Mouse (Mus musculus) G1E (cell line): ENCODE data around the gene Galm. TPM values are rescaled to one million over a fixed set of nuclear protein-coding genes. Genes with fewer than 3 reads are reported as not detected.
"Not testable (repeated sequence)": the region's sequence is repeated elsewhere in the genome, so short reads cannot be mapped to it uniquely, and the experiment has no call there.

Source experiments
- ATAC-seq: 2 replicates; pipeline ENCODE4 v1.8.0; 2016; ENCODE audit warnings: mild to moderate bottlenecking; ENCODE audit not compliant: insufficient number of reproducible peaks, poor library complexity, low FRiP score, severe bottlenecking; ENCODE audit errors: extremely low read depth
- DNase-seq: peaks from one replicate; pipeline ENCODE4 v3.0.0; 2012; ENCODE audit warnings: low spot score
- H3K27me3 ChIP-seq: 2 replicates; pipeline ENCODE4 v1.6.1; 2012; ENCODE audit warnings: mild to moderate bottlenecking, low read length, inconsistent platforms; ENCODE audit not compliant: insufficient read depth
- H3K36me3 ChIP-seq: replicated peaks from 2 replicates; pipeline ENCODE3; 2012; ENCODE audit warnings: mild to moderate bottlenecking, inconsistent platforms
- H3K4me1 ChIP-seq: 2 replicates; pipeline ENCODE4 v1.6.1; 2012; ENCODE audit warnings: low read depth, low read length, inconsistent platforms, mixed read lengths; ENCODE audit not compliant: insufficient read depth
- H3K4me3 ChIP-seq: 2 replicates; pipeline ENCODE4 v1.5.1; 2012; ENCODE audit warnings: low read depth, mild to moderate bottlenecking, inconsistent platforms, low read length, moderate library complexity, mixed read lengths
- H3K9me3 ChIP-seq: replicated peaks from 2 replicates; pipeline ENCODE4 v1.6.1; 2012; ENCODE audit warnings: inconsistent platforms
- CTCF ChIP-seq: IDR thresholded peaks from 2 replicates; pipeline ENCODE4 v1.5.1; 2012; ENCODE audit warnings: low read depth, low read length, inconsistent platforms, mixed read lengths
- GATA1 ChIP-seq: IDR thresholded peaks from 2 replicates; pipeline ENCODE4 v1.6.1; 2012; ENCODE audit warnings: borderline replicate concordance, low read length, inconsistent platforms, mixed read lengths
- GATA2 ChIP-seq: IDR thresholded peaks from 2 replicates; pipeline ENCODE4 v1.6.1; 2012; ENCODE audit warnings: low read depth, low read length, inconsistent platforms, borderline replicate concordance
- POLR2AphosphoS5 ChIP-seq: IDR thresholded peaks from 2 replicates; pipeline ENCODE4 v1.6.1; 2012; ENCODE audit warnings: low read depth, low read length, inconsistent platforms; ENCODE audit not compliant: insufficient replicate concordance
- TAL1 ChIP-seq: conservative IDR thresholded peaks from 2 replicates; pipeline ENCODE4 v1.6.1; 2012; ENCODE audit warnings: low read depth, low read length, inconsistent platforms, mixed read lengths
- polyA plus RNA-seq: library from polyadenylated mRNA; stranded (reverse); fragments of >175 nt; gene quantifications from 2 replicates; pipeline ENCODE4 v1.2.3, GENCODE M21; 2012
- total RNA-seq, 2 experiments: library from RNA; stranded (forward) in 1 of 2; stranded (reverse) in 1 of 2; fragments of 200-1000 nt in 1 of 2; fragments of >200 nt in 1 of 2; fragmentation: Nextera tagmentation in 1 of 2; gene quantifications; 2 replicates each; pipeline ENCODE4 v1.2.3; 2014 to 2017

Galm gene
- total and polyA plus RNA-seq, 3 experiments: not detected

DNA sequence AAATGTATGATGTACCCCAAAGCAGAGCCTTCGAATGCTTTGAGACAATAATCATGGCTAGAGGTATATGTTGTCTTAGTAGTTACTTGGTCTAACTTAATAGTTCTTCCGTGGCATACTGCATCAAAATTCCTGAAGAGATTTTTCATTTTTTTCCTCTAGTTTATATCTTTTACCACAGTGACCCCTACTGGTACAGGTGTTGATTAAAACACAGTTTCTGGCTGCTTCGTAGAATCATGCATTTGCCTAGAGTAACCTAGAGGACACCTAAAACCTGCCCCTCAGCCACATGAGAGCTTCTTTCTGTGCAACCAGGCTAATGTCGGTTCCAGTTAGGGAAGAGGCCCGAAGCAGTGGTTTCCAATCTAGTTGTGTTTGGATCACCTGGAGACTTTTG, 65.8 kb downstream of the Galm start:
- no peak for ATAC-seq
- no peak for DNase-seq
- H3K9me3 ChIP-seq: no peaks in the 10 kb centered on the region

DNA sequence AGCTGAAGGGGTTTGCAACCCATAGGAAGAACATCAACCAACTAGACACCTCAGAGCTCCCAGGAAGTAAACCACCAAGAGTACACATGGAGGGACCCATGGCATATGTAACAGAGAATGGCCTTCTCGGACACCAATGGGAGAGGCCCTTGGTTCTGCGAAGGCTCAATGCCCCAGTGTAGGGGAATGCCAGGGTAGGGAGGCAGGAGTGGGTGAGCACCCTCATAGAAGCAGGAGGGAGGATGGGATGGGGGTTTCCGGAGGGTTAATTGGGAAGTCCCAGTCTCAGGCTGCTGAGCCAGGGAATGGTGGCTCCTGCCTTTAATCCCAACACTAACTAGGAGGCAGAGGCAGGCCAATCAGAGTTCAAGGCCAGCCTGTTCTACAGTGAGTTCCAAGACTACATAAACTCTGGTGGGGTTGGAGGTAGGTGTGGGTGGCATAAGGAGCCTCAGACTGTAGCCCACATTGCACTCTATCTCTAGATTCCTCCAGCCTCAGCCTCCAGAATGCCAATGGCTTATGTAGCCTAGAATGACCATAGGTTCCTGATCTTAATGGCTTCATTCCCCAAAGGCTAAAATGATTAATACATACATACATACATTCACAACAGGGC, 72.0 kb downstream of the Galm start:
- TF ChIP-seq GATA2 (no peak), POLR2AphosphoS5 (0 out of 2 replicates have a peak, but pooled peaks have one; percentile 72)
- Histone ChIP-seq H3K9me3 (no peaks in the 10 kb centered on the region), H3K4me3 (no peak overlapping the region), H3K27me3 (no peaks in the 10 kb centered on the region), H3K4me1 (peaks cover 20% of the 10 kb centered on the region), H3K36me3 (peaks cover 81% of the 10 kb centered on the region)
- no peak for DNase-seq
- peak; percentile 18; the same call in 1 of the 2 replicates for ATAC-seq

More for the DNA sequence above, 65.8 kb downstream of the Galm start:
- no peak overlapping the region for H3K4me3 ChIP-seq
- H3K27me3 ChIP-seq: no peaks in the 10 kb centered on the region
- no peaks in the 10 kb centered on the region; the same call in 1 of the 2 replicates for H3K4me1 ChIP-seq
- TF ChIP-seq GATA2 (no peak), POLR2AphosphoS5 (no peak), GATA1 (no peak), CTCF (no peak), TAL1 (no peak)
- peaks cover 31% of the 10 kb centered on the region for H3K36me3 ChIP-seq

DNA sequence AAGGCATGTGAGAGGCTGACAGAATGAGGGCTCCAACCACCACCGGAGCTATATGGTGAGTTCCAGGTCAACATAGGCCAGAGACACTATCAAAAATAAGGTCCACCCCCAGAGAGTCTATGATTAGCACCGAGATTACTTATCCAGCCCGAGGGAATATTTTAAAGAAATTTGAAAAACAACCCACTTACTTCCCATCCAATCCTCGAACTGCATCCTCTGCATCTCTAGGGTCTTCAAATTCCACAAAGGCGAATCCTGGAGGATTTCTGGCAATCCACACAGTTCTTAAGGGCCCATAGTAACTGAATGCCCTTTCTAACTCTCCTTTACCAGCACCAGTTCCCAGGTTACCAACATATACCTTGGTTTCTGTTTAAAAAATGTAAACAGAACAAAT, 78.4 kb downstream of the Galm start:
- no peaks in the 10 kb centered on the region for H3K9me3 ChIP-seq
- no peak for TF ChIP-seq TAL1
- no peak for TF ChIP-seq GATA2
- no peak for TF ChIP-seq GATA1
- no peak for TF ChIP-seq POLR2AphosphoS5
- TF ChIP-seq CTCF: no peak
- H3K4me1 ChIP-seq: peaks cover 29% of the 10 kb centered on the region
- DNase-seq: no peak
- H3K27me3 ChIP-seq: no peaks in the 10 kb centered on the region
- peak overlapping the region; percentile 99 for H3K4me3 ChIP-seq
- ATAC-seq: no peak
- H3K36me3 ChIP-seq: peaks cover 53% of the 10 kb centered on the region

DNA sequence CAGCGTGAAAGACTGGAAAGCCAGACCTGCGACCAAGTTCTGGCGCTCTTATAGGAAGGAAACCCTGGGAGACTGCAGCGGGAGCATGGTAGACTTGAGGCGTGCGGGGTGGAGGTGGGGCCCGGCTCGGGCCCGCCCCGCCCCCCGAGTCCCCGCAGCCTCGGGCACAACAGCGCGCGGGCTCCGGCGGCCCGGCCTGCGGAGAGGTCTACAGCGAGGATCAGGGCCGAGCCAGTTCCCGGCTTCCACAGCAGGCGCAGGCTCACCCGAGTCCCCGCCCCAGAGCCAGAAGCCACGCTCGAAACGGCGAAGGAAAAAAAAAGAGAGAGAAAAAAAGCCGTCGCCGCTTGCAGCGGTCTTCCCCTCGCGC, 79.0 kb downstream of the Galm start:
- H3K27me3 ChIP-seq: no peaks in the 10 kb centered on the region
- peak overlapping the region; percentile 99 for H3K4me3 ChIP-seq
- DNase-seq: peak; percentile 49
- no peaks in the 10 kb centered on the region for H3K9me3 ChIP-seq
- peaks cover 48% of the 10 kb centered on the region for H3K36me3 ChIP-seq
- TF ChIP-seq TAL1: no peak
- no peak for TF ChIP-seq CTCF
- TF ChIP-seq GATA2: no peak
- TF ChIP-seq POLR2AphosphoS5: no peak
- no peak for TF ChIP-seq GATA1
- peaks cover 29% of the 10 kb centered on the region for H3K4me1 ChIP-seq
- no peak for ATAC-seq

DNA sequence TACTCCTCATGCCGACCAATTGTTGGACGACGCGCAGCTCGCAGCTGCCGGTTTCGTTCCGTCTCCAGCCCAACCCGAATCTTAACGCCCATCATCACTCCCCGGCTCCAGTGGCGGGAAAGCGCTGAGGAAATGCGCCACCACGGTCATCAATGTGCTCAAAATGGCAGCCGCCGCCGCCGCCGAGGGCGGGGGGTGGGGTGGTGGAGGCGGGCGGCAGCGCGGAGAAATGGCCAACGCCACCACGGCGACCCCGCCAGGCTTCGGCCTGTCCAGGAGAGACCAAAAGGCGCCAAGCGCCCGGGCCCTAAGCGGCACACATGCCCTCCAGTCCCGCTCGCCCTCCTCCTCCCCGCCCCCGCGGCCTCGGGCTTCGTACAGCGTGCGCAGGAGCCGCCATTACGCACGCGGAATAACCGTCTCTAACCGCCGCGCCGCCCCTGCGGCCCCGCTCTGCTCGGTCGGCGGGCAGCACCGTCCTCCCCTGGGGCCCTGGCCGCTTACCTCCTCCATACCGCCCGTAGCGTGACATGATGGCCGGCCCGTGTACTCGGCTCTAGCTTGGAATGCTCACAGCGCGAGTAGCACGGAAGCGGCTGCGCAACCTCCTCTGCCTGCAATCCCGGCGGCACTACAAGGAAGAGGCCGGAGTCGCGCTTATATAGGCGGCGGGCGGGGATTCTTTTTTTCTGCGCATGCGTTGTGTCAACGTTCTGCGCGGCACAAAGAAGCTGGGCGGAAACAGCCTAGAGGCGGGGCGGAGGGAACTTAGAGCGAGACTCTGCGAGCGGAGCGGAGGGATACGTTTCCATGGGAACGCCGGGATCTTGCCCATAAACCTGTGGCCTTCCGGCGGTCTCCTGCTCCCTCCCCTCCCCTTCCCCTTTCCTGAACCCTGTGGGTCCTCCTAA, 79.7 kb downstream of the Galm start, which contains the start of the genes Srsf7 and Ttc39d:
Gene Srsf7 (minus strand): TSS at position 637 of the 911 bp plus-strand sequence.
Gene Ttc39d (plus strand): TSS at position 790 of the 911 bp plus-strand sequence.
- ATAC-seq (peak; percentile 87), DNase-seq (peak; percentile 94)
- peaks cover 42% of the 10 kb centered on the region for H3K36me3 ChIP-seq
- no peaks in the 10 kb centered on the region for H3K9me3 ChIP-seq
- peak within 1 kb of the TSS; percentile 99 for H3K4me3 ChIP-seq
- TF ChIP-seq POLR2AphosphoS5 (peak; percentile 99), TAL1 (no peak)
- no peaks in the 10 kb centered on the region for H3K27me3 ChIP-seq
- peaks cover 29% of the 10 kb centered on the region for H3K4me1 ChIP-seq

DNA sequence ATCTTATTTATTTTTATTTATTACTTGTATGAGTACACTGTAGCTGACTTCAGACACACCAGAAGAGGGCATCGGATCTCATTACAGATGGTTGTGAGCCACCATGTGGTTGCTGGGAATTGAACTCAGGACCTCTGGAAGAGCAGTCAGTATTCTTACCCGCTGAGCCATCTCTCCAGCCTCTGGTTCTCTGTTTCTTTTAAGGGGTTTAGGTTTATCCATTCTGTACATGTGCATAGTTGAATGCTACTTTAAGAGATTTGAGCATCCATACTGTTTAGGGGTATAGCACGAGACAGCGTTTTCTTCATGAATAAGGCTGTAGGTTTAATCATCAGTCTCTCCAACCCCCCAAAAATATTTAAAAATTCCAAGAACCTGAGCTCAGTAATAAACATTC, 86.7 kb downstream of the Galm start:
- H3K4me1 ChIP-seq, H3K4me3 ChIP-seq, H3K36me3 ChIP-seq, ATAC-seq, H3K9me3 ChIP-seq, DNase-seq, H3K27me3 ChIP-seq: not testable (repeated sequence)
